Mouse (Mus musculus): ENCODE measurements around the gene Tmem238.

- TF ChIP-seq CTCF (IDR thresholded peaks at IDR 0.05; ENCODE audit: borderline replicate concordance, extremely low read depth, insufficient read depth, insufficient read length) (no peak), POLR2A (IDR thresholded peaks at IDR 0.05; ENCODE audit: borderline replicate concordance, extremely low read depth, insufficient read depth, insufficient read length, poor library complexity, severe bottlenecking) (no peak)
Observed at GRCm38 (mm10) chr7:4759670-4760069, 29.8 kb downstream of the Tmem238 start.
